Mouse (Mus musculus) adrenal gland, postnatal 0 days (tissue): Measurements from ENCODE around the gene Rps24. TPM values are rescaled to one million over a fixed set of nuclear protein-coding genes. Genes with fewer than 3 reads are reported as not detected.

Experiments
- polyA plus RNA-seq: library from polyadenylated mRNA; unstranded; fragments of >200 nt; fragmentation: Nextera tagmentation; extraction: Ambion mirVana; gene quantifications from 2 replicates; pipeline ENCODE4 v1.2.1, GENCODE M21; 2015

Gene Rps24
- polyA plus RNA-seq = 1,417 and 2,266 TPM in 2 replicates

DNA sequence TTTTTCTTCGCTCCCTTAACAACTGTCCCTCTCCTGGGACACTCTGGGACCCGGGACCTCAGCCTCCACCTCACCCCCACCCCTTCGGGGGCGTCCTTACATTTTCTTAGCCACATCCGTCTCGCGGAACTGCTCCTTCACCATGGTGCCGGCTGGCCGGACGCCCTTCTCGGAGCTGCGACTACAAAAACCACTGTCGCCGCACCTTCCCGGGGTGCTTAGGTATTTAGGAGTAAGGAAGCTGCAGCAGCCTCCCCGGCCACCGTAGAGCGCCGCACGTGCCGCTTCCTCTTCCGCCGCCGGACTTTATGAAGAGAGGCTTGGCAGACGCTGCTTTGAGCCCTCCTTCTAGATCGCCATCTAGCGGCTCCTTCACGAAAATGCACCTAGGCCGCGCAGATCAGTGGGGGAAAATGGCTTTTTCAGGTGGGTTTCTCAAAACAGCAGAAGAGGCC, at the start of gene Rps24, which contains the start of gene Polr3a:
Gene Rps24 (plus strand): TSS at position 353 of the 455 bp plus-strand sequence.
Gene Polr3a (minus strand): TSS at position 286 of the 455 bp plus-strand sequence.

Other genes with a start within 250 kb of the Rps24 start
- gene Dlg5, start 241.2 kb upstream of the Rps24 start, polyA plus RNA-seq = 9.6 and 10.4 TPM in 2 replicates
- not detected in 2 replicates for gene E330034G19Rik, start 193.9 kb upstream of the Rps24 start, polyA plus RNA-seq
- 7.5 and 9.4 TPM in 2 replicates for gene Polr3a, start 67 bp upstream of the Rps24 start, polyA plus RNA-seq